Mouse (Mus musculus): ENCODE measurements around the gene Vmn1r4. TPM values are rescaled to one million over a fixed set of nuclear protein-coding genes. Genes with fewer than 3 reads are reported as not detected.

Vmn1r4 gene
- polyA plus RNA-seq, 1 experiment from 2014 or later: 0.93 TPM

- Histone ChIP-seq H3K9me3 (ENCODE audit: control insufficient read depth, low read length) (no peaks in the 10 kb centered on the region), H3K36me3 (ENCODE audit: control insufficient read depth, insufficient read depth, low read length) (no peaks in the 10 kb centered on the region), H3K27ac (replicated peaks; ENCODE audit: low read depth, low read length) (peak overlapping the region; percentile 94), H3K9ac (replicated peaks; ENCODE audit: low read length) (peak overlapping the region; percentile 80), H3K27me3 (ENCODE audit: control insufficient read depth, insufficient read depth, low read length) (no peaks in the 10 kb centered on the region), H3K4me1 (ENCODE audit: control insufficient read depth, insufficient read depth, low read length) (peaks cover 23% of the 10 kb centered on the region), H3K4me3 (replicated peaks; ENCODE audit: low read depth, low read length) (peak overlapping the region; percentile 73), H3K4me2 (ENCODE audit: low read length) (peak overlapping the region; percentile 73)
- DNase-seq: no peak
- ATAC-seq (ENCODE audit: low FRiP score, low TSS enrichment): no peak
- WGBS: under 1% methylated on average over 25 of the region's 25 CpGs
Measured at GRCm38 (mm10) chr6:56923331-56923725, 487 bp upstream of the Vmn1r4 start.

GRCm38 (mm10) chr6:56931648-56932415, 8.0 kb downstream of the Vmn1r4 start:
- WGBS: 76% methylated on average over 4 of the region's 4 CpGs
- H3K4me1 ChIP-seq (ENCODE audit: control insufficient read depth, insufficient read depth, low read length): no peaks in the 10 kb centered on the region
- DNase-seq: no peak
- ATAC-seq (ENCODE audit: low FRiP score, low TSS enrichment): no peak
- no peak overlapping the region for H3K4me2 ChIP-seq (ENCODE audit: low read length)
- H3K27me3 ChIP-seq (ENCODE audit: control insufficient read depth, insufficient read depth, low read length): no peaks in the 10 kb centered on the region
- no peaks in the 10 kb centered on the region for H3K36me3 ChIP-seq (ENCODE audit: control insufficient read depth, insufficient read depth, low read length)
- H3K9me3 ChIP-seq (ENCODE audit: control insufficient read depth, low read length): no peaks in the 10 kb centered on the region
- H3K27ac ChIP-seq (replicated peaks; ENCODE audit: low read depth, low read length): no peak overlapping the region
- H3K9ac ChIP-seq (replicated peaks; ENCODE audit: low read length): no peak overlapping the region
- H3K4me3 ChIP-seq (replicated peaks; ENCODE audit: low read depth, low read length): no peak overlapping the region

GRCm38 (mm10) chr6:56932464-56932863, 8.6 kb downstream of the Vmn1r4 start:
- Histone ChIP-seq H3K27me3 (ENCODE audit: control insufficient read depth, insufficient read depth, low read length) (no peaks in the 10 kb centered on the region), H3K4me2 (ENCODE audit: low read length) (no peak overlapping the region), H3K4me3 (replicated peaks; ENCODE audit: low read depth, low read length) (no peak overlapping the region), H3K9ac (replicated peaks; ENCODE audit: low read length) (no peak overlapping the region), H3K9me3 (ENCODE audit: control insufficient read depth, low read length) (no peaks in the 10 kb centered on the region), H3K4me1 (ENCODE audit: control insufficient read depth, insufficient read depth, low read length) (no peaks in the 10 kb centered on the region), H3K36me3 (ENCODE audit: control insufficient read depth, insufficient read depth, low read length) (no peaks in the 10 kb centered on the region), H3K27ac (replicated peaks; ENCODE audit: low read depth, low read length) (no peak overlapping the region)
- 72% methylated on average over 2 of the region's 2 CpGs for WGBS
- no peak for ATAC-seq (ENCODE audit: low FRiP score, low TSS enrichment)
- DNase-seq: no peak

GRCm38 (mm10) chr6:56934366-56934765, 10.6 kb downstream of the Vmn1r4 start:
- no peaks in the 10 kb centered on the region for H3K36me3 ChIP-seq (ENCODE audit: control insufficient read depth, insufficient read depth, low read length)
- ATAC-seq (ENCODE audit: low FRiP score, low TSS enrichment): no peak
- H3K27me3 ChIP-seq (ENCODE audit: control insufficient read depth, insufficient read depth, low read length): no peaks in the 10 kb centered on the region
- no peak overlapping the region for H3K27ac ChIP-seq (replicated peaks; ENCODE audit: low read depth, low read length)
- no peaks in the 10 kb centered on the region for H3K9me3 ChIP-seq (ENCODE audit: control insufficient read depth, low read length)
- no peaks in the 10 kb centered on the region for H3K4me1 ChIP-seq (ENCODE audit: control insufficient read depth, insufficient read depth, low read length)
- DNase-seq: no peak
- no peak overlapping the region for H3K4me3 ChIP-seq (replicated peaks; ENCODE audit: low read depth, low read length)
- H3K4me2 ChIP-seq (ENCODE audit: low read length): no peak overlapping the region
- no peak overlapping the region for H3K9ac ChIP-seq (replicated peaks; ENCODE audit: low read length)
- 86% methylated on average over 4 of the region's 4 CpGs for WGBS

- Histone ChIP-seq H3K9me3 (ENCODE audit: control insufficient read depth, low read length) (no peaks in the 10 kb centered on the region), H3K27me3 (ENCODE audit: control insufficient read depth, insufficient read depth, low read length) (no peaks in the 10 kb centered on the region), H3K4me3 (replicated peaks; ENCODE audit: low read depth, low read length) (no peak overlapping the region), H3K4me1 (ENCODE audit: control insufficient read depth, insufficient read depth, low read length) (no peaks in the 10 kb centered on the region), H3K4me2 (ENCODE audit: low read length) (no peak overlapping the region), H3K9ac (replicated peaks; ENCODE audit: low read length) (no peak overlapping the region), H3K36me3 (ENCODE audit: control insufficient read depth, insufficient read depth, low read length) (no peaks in the 10 kb centered on the region), H3K27ac (replicated peaks; ENCODE audit: low read depth, low read length) (no peak overlapping the region)
- no peak for ATAC-seq (ENCODE audit: low FRiP score, low TSS enrichment)
- peak; percentile 2 for DNase-seq
- 70% methylated on average over 5 of the region's 5 CpGs for WGBS
Measured at GRCm38 (mm10) chr6:56956436-56956835, 32.6 kb downstream of the Vmn1r4 start.

- DNase-seq: no peak
- Histone ChIP-seq H3K9ac (replicated peaks; ENCODE audit: low read length) (no peak within 1 kb of the TSS), H3K4me2 (ENCODE audit: low read length) (no peak within 1 kb of the TSS), H3K27ac (replicated peaks; ENCODE audit: low read depth, low read length) (no peak within 1 kb of the TSS), H3K36me3 (ENCODE audit: control insufficient read depth, insufficient read depth, low read length) (no peaks in the 10 kb centered on the region), H3K27me3 (ENCODE audit: control insufficient read depth, insufficient read depth, low read length) (no peaks in the 10 kb centered on the region), H3K9me3 (ENCODE audit: control insufficient read depth, low read length) (no peaks in the 10 kb centered on the region), H3K4me1 (ENCODE audit: control insufficient read depth, insufficient read depth, low read length) (no peaks in the 10 kb centered on the region), H3K4me3 (replicated peaks; ENCODE audit: low read depth, low read length) (no peak within 1 kb of the TSS)
- ATAC-seq (ENCODE audit: low FRiP score, low TSS enrichment): no peak
Measured at GRCm38 (mm10) chr6:56969973-56970372, 46.2 kb downstream of the Vmn1r4 start, which contains the start of gene Vmn1r5. Vmn1r5 (plus strand) TSS chr6:56970273.

- Histone ChIP-seq H3K27ac (replicated peaks; ENCODE audit: low read depth, low read length) (no peak within 1 kb of the TSS), H3K9ac (replicated peaks; ENCODE audit: low read length) (no peak within 1 kb of the TSS), H3K4me3 (replicated peaks; ENCODE audit: low read depth, low read length) (no peak within 1 kb of the TSS), H3K27me3 (ENCODE audit: control insufficient read depth, insufficient read depth, low read length) (no peaks in the 10 kb centered on the region), H3K4me1 (ENCODE audit: control insufficient read depth, insufficient read depth, low read length) (no peaks in the 10 kb centered on the region), H3K36me3 (ENCODE audit: control insufficient read depth, insufficient read depth, low read length) (no peaks in the 10 kb centered on the region), H3K9me3 (ENCODE audit: control insufficient read depth, low read length) (no peaks in the 10 kb centered on the region), H3K4me2 (ENCODE audit: low read length) (no peak within 1 kb of the TSS)
- WGBS: 85% methylated on average over 2 of the region's 2 CpGs
- DNase-seq (no peak), ATAC-seq (ENCODE audit: low FRiP score, low TSS enrichment) (no peak)
Measured at GRCm38 (mm10) chr6:56996943-56997342, 73.1 kb downstream of the Vmn1r4 start, which contains the start of gene Vmn1r6. Vmn1r6 (plus strand) TSS chr6:56997243.

Other genes with a start within 250 kb of the Vmn1r4 start
- gene Lsm5, start 219.3 kb upstream of the Vmn1r4 start, polyA plus RNA-seq (2014; fragmentation: Nextera tagmentation; extraction: Ambion mirVana): 103 and 104 TPM in 2 replicates
- gene Avl9, start 209.1 kb upstream of the Vmn1r4 start, polyA plus RNA-seq (2014; fragmentation: Nextera tagmentation; extraction: Ambion mirVana): 42.8 and 54.6 TPM in 2 replicates
- 28.8 and 31.0 TPM in 2 replicates for gene Kbtbd2, start 126.2 kb upstream of the Vmn1r4 start, polyA plus RNA-seq (2014; fragmentation: Nextera tagmentation; extraction: Ambion mirVana)
- 13.9 and 24.9 TPM in 2 replicates for gene Fkbp9, start 92.0 kb upstream of the Vmn1r4 start, polyA plus RNA-seq (2014; fragmentation: Nextera tagmentation; extraction: Ambion mirVana)
- 198 and 204 TPM in 2 replicates for gene Nt5c3, start 83 bp upstream of the Vmn1r4 start, polyA plus RNA-seq (2014; fragmentation: Nextera tagmentation; extraction: Ambion mirVana)
- gene Vmn1r5, start 46.3 kb downstream of the Vmn1r4 start, polyA plus RNA-seq (2014; fragmentation: Nextera tagmentation; extraction: Ambion mirVana): not detected in 2 replicates
- gene Vmn1r6, start 73.2 kb downstream of the Vmn1r4 start, polyA plus RNA-seq (2014; fragmentation: Nextera tagmentation; extraction: Ambion mirVana): not detected in 2 replicates
- not detected in 2 replicates for gene Vmn1r7, start 101.3 kb downstream of the Vmn1r4 start, polyA plus RNA-seq (2014; fragmentation: Nextera tagmentation; extraction: Ambion mirVana)
- not detected in 2 replicates for gene Vmn1r8, start 108.3 kb downstream of the Vmn1r4 start, polyA plus RNA-seq (2014; fragmentation: Nextera tagmentation; extraction: Ambion mirVana)
- not detected in 2 replicates for gene Vmn1r9, start 142.8 kb downstream of the Vmn1r4 start, polyA plus RNA-seq (2014; fragmentation: Nextera tagmentation; extraction: Ambion mirVana)
- not detected in 2 replicates for gene Vmn1r10, start 185.4 kb downstream of the Vmn1r4 start, polyA plus RNA-seq (2014; fragmentation: Nextera tagmentation; extraction: Ambion mirVana)
- not detected in 2 replicates for gene Vmn1r11, start 209.4 kb downstream of the Vmn1r4 start, polyA plus RNA-seq (2014; fragmentation: Nextera tagmentation; extraction: Ambion mirVana)
- not detected in 2 replicates for gene Vmn1r12, start 232.9 kb downstream of the Vmn1r4 start, polyA plus RNA-seq (2014; fragmentation: Nextera tagmentation; extraction: Ambion mirVana)